Mouse (Mus musculus): ENCODE results near the gene H2-M10.4. TPM values are rescaled to one million over a fixed set of nuclear protein-coding genes. Genes with fewer than 3 reads are reported as not detected.
"Not testable (repeated sequence)": the region's sequence is repeated elsewhere in the genome, so short reads cannot be mapped to it uniquely, and the experiment has no call there.

The H2-M10.4 gene
- total RNA-seq (2021), result not detected
- long read RNA-seq, experiment 1, result 0 reads
- long read RNA-seq, experiment 2, result 0 reads

GRCm38 (mm10) chr17:36462234-36462633 lies at the start of gene H2-M10.4:
TSS of gene H2-M10.4 (minus strand) at chr17:36462334.
- no peak for DNase-seq (ENCODE audit: low spot score in 2 of 2)

- no peak for DNase-seq (ENCODE audit: low spot score in 2 of 2)
These were observed 41.8 kb upstream of the H2-M10.4 start for GRCm38 (mm10) chr17:36503910-36504309.

GRCm38 (mm10) chr17:36500435-36500834 lies 38.3 kb upstream of the H2-M10.4 start:
- DNase-seq (ENCODE audit: low spot score in 2 of 2), result no peak

DNA sequence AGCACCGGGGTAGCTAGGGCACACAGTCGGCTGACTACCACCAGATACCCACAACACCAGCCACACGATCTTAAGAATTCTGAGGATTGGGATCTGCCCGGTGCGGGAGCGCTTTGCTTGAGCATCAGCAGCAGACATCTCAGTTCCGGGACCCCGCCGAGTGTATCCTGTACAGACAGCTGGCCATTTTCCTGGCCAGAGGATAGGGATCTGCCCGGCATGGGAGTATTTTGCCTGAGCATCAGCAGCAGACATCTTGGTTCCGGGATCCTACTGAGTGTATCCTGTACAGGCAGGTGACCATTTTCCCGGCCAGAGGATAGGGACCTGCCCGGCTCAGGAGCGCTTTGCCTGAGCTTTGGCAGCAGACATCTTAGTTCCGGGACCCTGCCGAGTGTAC lies 26.0 kb upstream of the H2-M10.4 start:
- not testable (repeated sequence) for DNase-seq (ENCODE audit: low spot score in 2 of 2)

GRCm38 (mm10) chr17:36486687-36487230 lies 24.6 kb upstream of the H2-M10.4 start:
- DNase-seq (ENCODE audit: low spot score in 2 of 2), result no peak

- no peak for DNase-seq (ENCODE audit: low spot score in 2 of 2)
These were observed 21.7 kb upstream of the H2-M10.4 start for GRCm38 (mm10) chr17:36483865-36484264.

- DNase-seq (ENCODE audit: low spot score in 2 of 2), result no peak
These were observed 5.9 kb downstream of the H2-M10.4 start for GRCm38 (mm10) chr17:36456260-36456659.

DNA sequence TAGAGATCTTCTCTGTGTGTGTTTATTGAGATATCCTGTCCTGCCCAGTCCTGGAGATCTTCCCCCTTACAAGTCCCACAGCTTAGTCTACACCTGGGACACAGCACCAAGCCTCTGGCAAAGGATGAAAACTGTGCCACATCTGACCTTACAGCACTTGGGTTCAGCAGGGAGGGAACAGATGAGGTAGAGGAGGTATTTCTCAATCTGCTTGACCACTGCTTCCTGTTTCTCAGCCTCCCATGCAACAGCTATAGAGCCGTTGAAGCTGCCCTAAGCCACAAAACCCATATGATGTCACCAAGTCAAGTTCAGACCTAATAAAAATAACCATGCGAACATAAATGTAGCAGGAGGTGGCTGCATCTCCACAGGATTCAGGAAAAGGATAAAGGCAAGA lies 30.7 kb downstream of the H2-M10.4 start:
- no peak for DNase-seq (ENCODE audit: low spot score in 2 of 2)

DNA sequence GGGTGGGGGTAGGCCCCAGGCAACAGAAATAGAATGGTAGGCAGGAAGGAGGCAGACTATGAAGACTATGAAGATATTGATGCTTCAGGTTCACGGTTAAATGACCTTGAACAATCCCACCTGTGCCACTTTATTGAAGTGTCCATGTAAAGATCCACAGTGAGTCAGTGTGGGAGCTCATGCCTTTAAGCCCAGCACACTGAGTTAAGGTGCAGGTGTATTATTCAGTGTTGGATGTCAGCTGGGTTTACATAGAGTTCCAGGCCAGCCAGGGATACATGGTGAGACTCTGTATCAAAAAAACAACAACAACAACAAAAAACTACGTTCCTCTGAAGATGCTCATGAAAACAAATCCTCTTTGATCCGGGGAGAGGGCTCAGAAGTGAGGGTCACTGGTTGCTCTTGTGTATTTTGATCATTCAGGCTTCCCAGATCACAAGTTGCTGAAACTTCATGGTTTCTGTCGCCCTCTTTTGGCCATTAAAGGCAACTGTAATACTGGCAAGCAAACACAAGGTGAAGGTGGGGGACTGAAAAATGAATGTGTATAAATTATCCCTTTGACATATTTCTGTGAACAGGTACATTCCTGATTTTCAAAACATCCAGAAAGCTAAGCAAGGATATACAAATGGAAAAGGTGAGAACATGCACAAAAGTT lies 43.9 kb downstream of the H2-M10.4 start:
- peak; percentile 25 to 29 for DNase-seq (ENCODE audit: low spot score in 2 of 2)

DNA sequence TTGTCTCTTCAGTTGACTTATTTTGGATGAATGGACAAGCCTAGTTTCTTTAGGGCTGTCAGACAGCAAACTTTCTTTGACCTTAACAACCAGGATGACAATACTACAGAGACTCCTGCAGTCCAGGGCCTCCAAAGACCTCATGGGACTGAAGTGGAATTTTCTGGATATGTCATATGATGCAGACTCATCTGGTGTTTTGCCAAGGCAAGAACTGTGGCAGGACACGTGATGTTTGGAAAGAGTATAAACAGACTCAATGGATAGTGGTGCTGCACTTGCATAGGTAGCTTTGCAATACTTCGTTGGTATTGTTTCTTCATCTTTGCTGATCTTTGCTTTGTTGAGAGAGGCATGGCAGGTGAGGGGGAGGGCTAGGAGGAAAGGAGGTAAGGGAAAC lies 44.7 kb downstream of the H2-M10.4 start:
- no peak for DNase-seq (ENCODE audit: low spot score in 2 of 2)

DNA sequence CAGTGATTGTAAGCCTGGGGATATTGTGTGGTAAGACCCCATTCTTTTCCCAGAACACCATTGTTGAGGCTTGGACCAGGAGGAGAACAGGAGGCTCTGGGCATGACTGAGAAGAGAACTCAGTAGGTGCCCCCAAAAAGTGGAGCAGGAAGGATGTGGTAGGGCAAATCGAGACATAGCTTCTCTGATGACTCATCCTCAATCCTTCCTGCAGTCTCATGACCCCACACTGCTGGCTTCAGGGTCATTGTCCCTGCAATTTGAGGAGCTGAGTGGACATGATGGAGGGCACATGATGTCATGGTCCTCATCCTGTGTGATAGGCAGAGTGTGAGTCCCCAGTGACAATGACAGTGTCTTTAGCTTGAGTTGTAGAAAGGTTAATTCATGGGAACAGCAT lies 46.7 kb downstream of the H2-M10.4 start:
- no peak for DNase-seq (ENCODE audit: low spot score in 2 of 2)

DNA sequence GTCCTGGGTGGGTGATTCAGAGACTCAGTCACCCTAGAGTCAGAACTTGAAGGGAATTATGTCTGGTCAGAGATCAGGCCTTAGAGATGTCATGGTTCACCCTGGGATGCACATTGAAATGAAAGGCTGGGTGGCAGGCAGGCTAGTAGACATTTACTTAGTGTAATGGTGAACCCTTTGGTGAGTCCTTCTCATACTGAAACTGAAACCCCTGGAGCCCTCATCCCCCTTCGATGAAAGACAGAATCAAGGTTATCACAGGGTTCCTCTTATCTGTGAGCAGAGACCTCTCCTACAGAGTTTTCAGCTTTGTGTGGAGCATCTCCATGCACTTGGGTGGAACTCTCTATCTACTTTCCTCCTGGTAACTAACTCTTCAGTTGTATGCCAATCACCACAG lies 47.8 kb downstream of the H2-M10.4 start:
- no peak for DNase-seq (ENCODE audit: low spot score in 2 of 2)

Other genes with a start within 250 kb of the H2-M10.4 start
- gene Rpp21, start 204.3 kb downstream of the H2-M10.4 start, total RNA-seq (2021), result 10 to 100 TPM; 39.3 to 43.6 TPM
- 10 to 100 TPM; 22.9 to 25.7 TPM for gene Trim39, start 190.1 kb downstream of the H2-M10.4 start, total RNA-seq (2021)
- gene H2-M10.2, start 175.8 kb downstream of the H2-M10.4 start, total RNA-seq (2021), result not detected
- gene H2-M10.1, start 136.2 kb downstream of the H2-M10.4 start, total RNA-seq (2021), result not detected
- gene H2-M10.3, start 93.9 kb downstream of the H2-M10.4 start, total RNA-seq (2021), result not detected
- gene H2-M11, start 84.7 kb upstream of the H2-M10.4 start, total RNA-seq (2021), result not detected
- not detected for gene H2-M9, start 180.3 kb upstream of the H2-M10.4 start, total RNA-seq (2021)
- gene H2-M1, start 209.9 kb upstream of the H2-M10.4 start, total RNA-seq (2021), result not detected